Mouse (Mus musculus) G1E-ER4 (cell line): ENCODE results near the gene Fam227a. TPM values are rescaled to one million over a fixed set of nuclear protein-coding genes. Genes with fewer than 3 reads are reported as not detected.

ENCODE experiments used
- GATA1 ChIP-seq: IDR thresholded peaks from one replicate; pipeline ENCODE4 v1.8.0; 2012; ENCODE audit warnings: low read length, inconsistent platforms
- polyA plus RNA-seq: library from polyadenylated mRNA; stranded (reverse); fragments of >175 nt; gene quantifications from 2 replicates; pipeline ENCODE4 v1.2.3, GENCODE M21; 2012

The Fam227a gene
- polyA plus RNA-seq, 1 experiment: 0.13 TPM

GRCm38 (mm10) chr15:79656451-79656850, 2.3 kb downstream of the Fam227a start:
- TF ChIP-seq GATA1: no peak

- no peak for TF ChIP-seq GATA1
Measured at GRCm38 (mm10) chr15:79651481-79651880, 7.3 kb downstream of the Fam227a start.

DNA sequence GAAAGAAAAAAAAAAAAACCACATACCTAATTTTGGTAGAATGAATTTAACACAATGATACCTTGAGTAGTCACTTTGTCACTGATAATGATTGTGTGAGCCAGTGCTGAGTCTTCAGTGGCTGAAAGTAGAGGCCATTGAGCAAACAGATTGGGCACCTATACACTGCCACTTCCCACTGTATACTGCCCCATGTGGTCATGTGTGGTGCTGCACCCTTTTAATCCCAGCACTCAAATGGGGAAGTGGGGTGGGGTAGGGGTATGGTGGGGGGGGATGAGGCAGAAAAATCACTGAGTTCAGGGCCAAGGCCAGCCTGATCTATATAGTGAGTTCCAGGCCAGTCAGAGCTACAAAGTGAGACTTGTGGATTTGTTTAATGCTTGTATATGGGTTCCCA, 8.2 kb downstream of the Fam227a start:
- no peak for TF ChIP-seq GATA1

DNA sequence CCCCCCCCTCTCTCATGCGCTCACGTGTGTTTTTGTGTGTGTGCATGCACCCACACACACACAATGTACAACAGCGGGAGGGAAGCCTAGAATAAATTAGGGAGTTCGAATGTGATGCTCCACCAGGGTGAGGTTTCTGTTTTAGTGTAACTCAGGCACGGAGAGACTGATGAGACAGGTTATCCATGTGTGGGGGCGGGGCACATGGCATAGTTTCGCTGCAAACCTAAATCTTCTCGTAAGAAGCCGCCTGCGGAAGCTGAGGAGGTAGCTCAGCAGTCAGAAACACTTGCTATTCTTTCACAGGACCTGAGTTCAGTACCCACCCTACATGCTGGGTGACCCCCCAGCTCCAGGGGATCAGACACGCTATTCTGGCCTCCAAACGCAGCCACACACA, 10.6 kb downstream of the Fam227a start:
- TF ChIP-seq GATA1: no peak

- TF ChIP-seq GATA1: no peak
Measured at GRCm38 (mm10) chr15:79645483-79645882, 13.3 kb downstream of the Fam227a start.

GRCm38 (mm10) chr15:79641135-79641817, 17.5 kb downstream of the Fam227a start:
- TF ChIP-seq GATA1: no peak

DNA sequence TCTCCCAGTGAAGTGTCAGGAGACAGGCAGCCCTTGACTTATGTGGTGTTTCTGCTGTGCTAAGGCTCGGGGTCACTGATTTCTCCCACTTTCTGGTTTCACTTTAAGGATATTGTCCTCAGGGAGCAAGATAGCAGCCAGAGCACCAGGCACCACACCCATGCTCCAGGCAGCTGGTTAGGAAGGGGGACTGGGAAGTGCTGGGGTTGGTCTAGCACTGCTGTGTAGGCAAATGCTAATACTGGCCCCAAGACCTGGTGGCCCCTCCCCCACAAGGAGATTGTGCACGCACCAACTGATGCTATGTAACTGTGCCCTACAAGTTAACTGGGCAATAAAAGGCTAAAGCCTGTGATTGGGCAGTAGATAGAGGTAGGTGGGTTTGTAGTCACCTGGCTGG, 28.3 kb downstream of the Fam227a start:
- TF ChIP-seq GATA1: no peak

DNA sequence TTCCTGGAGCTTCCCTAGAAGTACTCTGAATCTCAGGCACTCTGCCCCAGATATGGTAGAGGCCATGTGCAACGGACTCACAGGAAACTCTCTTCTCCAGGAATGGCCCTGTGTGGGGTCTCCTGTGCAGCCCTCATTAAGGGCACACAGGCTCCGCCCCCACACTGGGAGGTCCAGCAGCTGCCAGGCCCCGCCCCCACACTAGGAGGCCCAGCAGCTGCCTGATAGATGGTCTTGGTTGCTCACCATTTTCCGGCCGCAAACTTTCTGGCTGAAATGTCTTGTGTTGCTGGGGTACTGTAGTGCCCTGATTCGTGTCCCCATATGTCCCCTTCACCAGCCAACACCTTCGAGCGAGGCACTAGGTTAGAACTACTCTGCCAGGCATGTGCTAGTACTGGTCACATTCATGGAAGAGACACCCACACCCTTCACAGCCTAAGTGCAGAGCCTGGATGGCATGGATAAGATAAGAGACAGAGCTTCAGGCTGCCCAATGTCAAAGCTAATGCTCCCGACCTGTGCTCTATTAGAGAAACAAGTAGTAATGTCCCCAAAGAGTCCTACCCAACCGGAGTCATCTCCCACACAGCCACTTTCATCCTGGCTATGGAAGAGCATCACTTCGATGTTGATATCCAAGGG, 38.9 kb downstream of the Fam227a start:
- no peak for TF ChIP-seq GATA1

GRCm38 (mm10) chr15:79618456-79618855, 40.3 kb downstream of the Fam227a start:
- TF ChIP-seq GATA1: no peak

- no peak for TF ChIP-seq GATA1
Measured at GRCm38 (mm10) chr15:79617135-79617534, 41.6 kb downstream of the Fam227a start.

GRCm38 (mm10) chr15:79616729-79617128, 42.0 kb downstream of the Fam227a start:
- no peak for TF ChIP-seq GATA1

GRCm38 (mm10) chr15:79615501-79615900, 43.3 kb downstream of the Fam227a start:
- TF ChIP-seq GATA1: no peak

GRCm38 (mm10) chr15:79609226-79609625, 49.5 kb downstream of the Fam227a start:
- TF ChIP-seq GATA1: no peak

DNA sequence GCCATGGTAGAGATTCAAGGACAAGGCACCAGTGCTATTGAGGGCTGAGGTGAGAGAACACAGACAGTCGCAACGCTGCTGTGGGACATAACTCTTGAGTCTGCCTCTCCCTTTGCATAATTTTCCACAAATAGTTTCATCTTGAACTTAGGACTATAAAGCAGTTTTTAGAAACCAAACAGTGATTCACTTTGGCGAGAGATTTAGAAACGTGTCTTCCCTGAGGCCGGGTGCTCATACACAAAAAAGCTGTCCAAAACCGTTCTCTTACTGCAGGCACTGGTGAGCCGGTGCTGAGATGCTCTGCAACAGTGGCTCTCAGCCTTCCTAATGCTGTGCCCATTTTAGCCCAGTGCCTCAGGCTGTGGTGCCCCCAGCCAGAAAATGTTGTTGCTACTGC, 50.5 kb downstream of the Fam227a start:
- no peak for TF ChIP-seq GATA1

DNA sequence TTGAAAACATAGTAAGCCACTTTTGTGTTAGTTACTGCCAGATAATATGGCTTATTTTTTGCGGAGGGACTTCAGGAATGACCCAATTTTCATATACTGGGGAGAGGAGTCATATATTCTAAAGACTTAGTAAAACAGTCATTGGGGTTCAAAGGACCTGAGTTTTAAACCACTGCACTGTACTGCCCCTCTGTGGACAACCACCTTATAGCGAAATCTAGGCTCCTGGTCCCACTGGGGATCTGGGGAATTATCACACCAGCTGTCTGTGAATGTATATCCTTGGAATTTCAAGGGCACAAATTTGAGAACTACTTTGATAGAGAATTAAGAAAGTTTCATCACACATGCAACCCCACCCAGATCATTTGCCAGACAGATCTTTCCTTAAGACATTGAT, 51.0 kb downstream of the Fam227a start:
- TF ChIP-seq GATA1: no peak

- no peak for TF ChIP-seq GATA1
Measured at GRCm38 (mm10) chr15:79606161-79606560, 52.6 kb downstream of the Fam227a start.

- TF ChIP-seq GATA1: no peak
Measured at GRCm38 (mm10) chr15:79604990-79605665, 53.6 kb downstream of the Fam227a start, which contains the start of gene Dmc1. Gene Dmc1 (minus strand): TSS chr15:79605109.
